Mouse (Mus musculus) activated CD4-positive, CD25-positive, alpha-beta regulatory T cell, adult 4 months (primary cell): Measurements from ENCODE around the gene Zfp784. TPM values are rescaled to one million over a fixed set of nuclear protein-coding genes. Genes with fewer than 3 reads are reported as not detected.
"Not testable (repeated sequence)": the region's sequence is repeated elsewhere in the genome, so short reads cannot be mapped to it uniquely, and the experiment has no call there.

Experiments used
- ATAC-seq: one replicate; pipeline ENCODE4 v1.8.0; 2017
- polyA plus RNA-seq, 2 experiments: library from polyadenylated mRNA; unstranded; fragments of 100-300 nt; shearing (Covaris generic); gene quantifications; one replicate each; pipeline ENCODE4 v1.2.1; 2017

Gene Zfp784
- polyA plus RNA-seq, 2 experiments from 2014 or later, result 2.5 to 3.1 TPM

GRCm38 (mm10) chr7:5019576-5019975, 18.7 kb downstream of the Zfp784 start:
- not testable (repeated sequence) for ATAC-seq

- no peak for ATAC-seq
Measured at GRCm38 (mm10) chr7:5017931-5018330, 20.3 kb downstream of the Zfp784 start.

GRCm38 (mm10) chr7:5017352-5017751, 20.9 kb downstream of the Zfp784 start:
- no peak for ATAC-seq

- no peak for ATAC-seq
Measured at GRCm38 (mm10) chr7:5016920-5017319, 21.3 kb downstream of the Zfp784 start.

- no peak for ATAC-seq
Measured at GRCm38 (mm10) chr7:5016057-5016456, 22.2 kb downstream of the Zfp784 start.

GRCm38 (mm10) chr7:5015118-5016001, 22.9 kb downstream of the Zfp784 start, which contains the start of gene Gm44973:
Gene Gm44973, plus strand, starts transcription at chr7:5015496.
- ATAC-seq, result peak; percentile 68

GRCm38 (mm10) chr7:5014251-5015117, 23.8 kb downstream of the Zfp784 start, which contains the start of the genes Zfp524 and Fiz1:
Gene Zfp524, plus strand, starts transcription at chr7:5014415.
Gene Fiz1, minus strand, starts transcription at chr7:5014697.
- ATAC-seq, result peak; percentile 69

GRCm38 (mm10) chr7:5012681-5013513, 25.3 kb downstream of the Zfp784 start:
- no peak for ATAC-seq

GRCm38 (mm10) chr7:5008229-5008628, 30.0 kb downstream of the Zfp784 start:
- ATAC-seq, result no peak

GRCm38 (mm10) chr7:5002876-5003275, 35.4 kb downstream of the Zfp784 start:
- not testable (repeated sequence) for ATAC-seq

- peak; percentile 60 for ATAC-seq
Measured at GRCm38 (mm10) chr7:4999876-5000275, 38.4 kb downstream of the Zfp784 start.

GRCm38 (mm10) chr7:4996934-4997333, 41.3 kb downstream of the Zfp784 start:
- ATAC-seq, result no peak

- peak; percentile 50 for ATAC-seq
Measured at GRCm38 (mm10) chr7:4996003-4996895, 42.0 kb downstream of the Zfp784 start, which contains the start of gene Zfp579. Gene Zfp579, minus strand, starts transcription at chr7:4996158.

GRCm38 (mm10) chr7:4995268-4996002, 42.8 kb downstream of the Zfp784 start:
- ATAC-seq, result peak; percentile 15

GRCm38 (mm10) chr7:4993999-4994788, 44.1 kb downstream of the Zfp784 start:
- no peak for ATAC-seq

- no peak for ATAC-seq
Measured at GRCm38 (mm10) chr7:4993347-4993998, 44.8 kb downstream of the Zfp784 start.

GRCm38 (mm10) chr7:4988250-4988649, 50.0 kb downstream of the Zfp784 start:
- no peak for ATAC-seq
